Mouse (Mus musculus) stomach, postnatal 0 days (tissue): Measurements from ENCODE around the gene Hsd3b7. TPM values are rescaled to one million over a fixed set of nuclear protein-coding genes. Genes with fewer than 3 reads are reported as not detected.
A peak's percentile ranks its signal among the peaks of the same experiment; 100 is the strongest.
"Not testable (repeated sequence)": the region's sequence is repeated elsewhere in the genome, so short reads cannot be mapped to it uniquely, and the experiment has no call there.

Experiments used
- ATAC-seq: fragments of 200-750 bp; cut with Nextera tagmentation; 2 replicates; pipeline ENCODE4 v1.8.0; 2017; ENCODE audit not compliant: low FRiP score, low TSS enrichment
- DNase-seq: peaks from one replicate; pipeline ENCODE4 v3.0.0-alpha.2; 2016; ENCODE audit warnings: low spot score
- H3K27ac ChIP-seq: fragments of 300-500 bp; sonication (generic); replicated peaks from 2 replicates; pipeline ENCODE4 v1.5.1; 2014; ENCODE audit warnings: mild to moderate bottlenecking, control low read depth
- H3K27me3 ChIP-seq: fragments of 300-500 bp; sonication (generic); 2 replicates; pipeline ENCODE4 v1.6.1; 2014; ENCODE audit warnings: low read length; ENCODE audit not compliant: control insufficient read depth, insufficient read depth
- H3K36me3 ChIP-seq: fragments of 300-500 bp; sonication (generic); 2 replicates; pipeline ENCODE4 v1.6.1; 2014; ENCODE audit warnings: low read length, mixed read lengths; ENCODE audit not compliant: control insufficient read depth, insufficient read depth
- H3K4me1 ChIP-seq: fragments of 300-500 bp; sonication (generic); replicated peaks from 2 replicates; pipeline ENCODE4 v1.6.1; 2014; ENCODE audit warnings: antibody characterized with exemption; ENCODE audit not compliant: control insufficient read depth, insufficient read depth
- H3K4me2 ChIP-seq: fragments of 300-500 bp; sonication (generic); replicated peaks from 2 replicates; pipeline ENCODE4 v1.6.1; 2014; ENCODE audit warnings: low read depth, mild to moderate bottlenecking, control low read depth, moderate library complexity
- H3K4me3 ChIP-seq: fragments of 300-500 bp; sonication (generic); 2 replicates; pipeline ENCODE4 v1.5.1; 2014; ENCODE audit warnings: low read depth, low read length, control low read depth
- H3K9ac ChIP-seq: fragments of 300-500 bp; sonication (generic); 2 replicates; pipeline ENCODE4 v1.6.1; 2014; ENCODE audit warnings: mild to moderate bottlenecking, low read length, control low read depth, mixed read lengths
- H3K9me3 ChIP-seq: fragments of 300-500 bp; sonication (generic); 2 replicates; pipeline ENCODE4 v1.6.1; 2016; ENCODE audit warnings: low read length; ENCODE audit not compliant: control insufficient read depth
- CTCF ChIP-seq: IDR thresholded peaks from 2 replicates; pipeline ENCODE4 v1.5.1; 2016; ENCODE audit warnings: antibody characterized with exemption, low read depth, mild to moderate bottlenecking, moderate library complexity
- EP300 ChIP-seq: optimal IDR thresholded peaks from 2 replicates; pipeline ENCODE3; 2016; ENCODE audit warnings: antibody characterized with exemption
- WGBS: fragments of 180-500 bp; shearing (Covaris S2); extraction: QIAGEN DNeasy Blood & Tissue Kit; methylation state at CpG from one replicate; pipeline ENCODE4 v1.1.7; 2014; 5-methylcytosine and 5-hydroxymethylcytosine counted together
- polyA plus RNA-seq: library from polyadenylated mRNA; unstranded; fragments of >200 nt; fragmentation: Nextera tagmentation; extraction: Ambion mirVana; gene quantifications from 2 replicates; pipeline ENCODE4 v1.2.1, GENCODE M21; 2015

Gene Hsd3b7
- polyA plus RNA-seq, 1 experiment from 2014 or later: 31.7 TPM

DNA sequence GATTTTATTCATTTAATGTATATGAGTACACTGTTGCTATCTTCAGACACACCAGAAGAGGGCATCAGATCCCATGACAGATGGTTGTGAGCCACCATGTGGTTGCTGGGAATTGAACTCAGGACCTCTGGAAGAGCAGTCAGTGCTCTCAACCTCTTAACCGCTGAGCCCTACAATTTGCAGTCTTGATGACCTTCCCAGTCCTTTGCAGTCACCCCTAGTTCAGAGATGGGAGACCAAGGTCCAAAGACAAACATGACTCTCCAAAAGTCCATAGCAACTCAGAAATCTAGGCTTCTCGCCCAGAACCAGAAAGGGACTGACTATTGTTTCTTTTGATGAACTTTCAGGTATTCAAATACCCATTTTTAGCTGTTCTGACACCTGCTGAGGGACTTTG is 39.6 kb downstream of the Hsd3b7 start:
- not testable (repeated sequence) for H3K4me2 ChIP-seq, DNase-seq, H3K27ac ChIP-seq, H3K36me3 ChIP-seq, H3K9ac ChIP-seq, H3K27me3 ChIP-seq, H3K4me3 ChIP-seq, ATAC-seq, H3K9me3 ChIP-seq, H3K4me1 ChIP-seq
- 0 out of 2 replicates have a peak, but pooled peaks have one; percentile 10 for TF ChIP-seq CTCF
- WGBS: 72% methylated on average over 2 of the region's 2 CpGs

- TF ChIP-seq EP300: no peak
- TF ChIP-seq CTCF: no peak
- peak overlapping the region; percentile 96 for H3K27ac ChIP-seq
- ATAC-seq: peak; percentile 27
- DNase-seq: peak; percentile 61
- peaks cover 2% of the 10 kb centered on the region; the same call in 1 of the 2 replicates for H3K36me3 ChIP-seq
- H3K4me2 ChIP-seq: peak overlapping the region; percentile 90
- peak overlapping the region; percentile 82 for H3K4me3 ChIP-seq
- H3K4me1 ChIP-seq: 0 out of 2 replicates have a peak, but pooled peaks cover 5% of the 10 kb centered on the region
- peak overlapping the region; percentile 72 for H3K9ac ChIP-seq
- 2% methylated on average over 15 of the region's 15 CpGs for WGBS
- no peaks in the 10 kb centered on the region for H3K27me3 ChIP-seq
- no peaks in the 10 kb centered on the region for H3K9me3 ChIP-seq
Measured at GRCm38 (mm10) chr7:127840886-127841285, 40.5 kb downstream of the Hsd3b7 start.

DNA sequence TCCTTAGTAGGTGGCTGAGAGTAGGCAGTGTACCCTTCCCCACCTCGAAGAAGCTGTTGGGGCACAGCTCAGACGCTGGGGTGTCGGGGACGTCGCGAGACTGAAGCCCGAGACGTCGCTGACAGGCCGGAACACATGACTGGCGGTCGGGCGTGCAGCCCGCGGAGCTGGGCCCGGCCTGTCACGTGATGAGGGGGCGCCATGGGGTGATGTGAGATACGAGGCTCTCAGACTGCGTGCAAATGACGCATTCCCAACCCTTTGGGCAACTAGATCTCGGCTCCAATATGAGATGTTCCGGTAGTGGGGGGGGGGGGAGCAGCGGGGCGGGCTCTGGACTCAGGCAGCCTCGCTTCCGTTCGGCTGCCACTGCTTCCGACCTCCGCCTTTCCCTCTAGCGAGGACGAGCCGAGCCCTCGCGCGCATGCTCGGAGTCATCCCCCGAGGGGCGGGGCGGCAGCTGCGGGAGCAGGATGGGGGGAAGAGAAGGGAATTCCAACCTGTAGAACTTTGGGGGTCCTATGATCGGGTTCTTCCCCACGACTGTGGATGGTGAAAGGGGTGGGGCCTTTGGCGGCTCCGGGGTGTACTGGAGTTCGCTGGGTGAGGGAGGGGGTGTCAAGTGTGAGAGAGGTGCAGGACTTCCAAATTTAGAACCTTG is 41.1 kb downstream of the Hsd3b7 start:
- ATAC-seq (peak; percentile 96), DNase-seq (peak; percentile 96)
- H3K9me3 ChIP-seq: no peaks in the 10 kb centered on the region
- no peaks in the 10 kb centered on the region for H3K27me3 ChIP-seq
- under 1% methylated on average over 46 of the region's 46 CpGs for WGBS
- peak overlapping the region; percentile 90 for H3K4me2 ChIP-seq
- H3K9ac ChIP-seq: peak overlapping the region; percentile 76
- H3K4me3 ChIP-seq: peak overlapping the region; percentile 82
- H3K36me3 ChIP-seq: peaks cover 5% of the 10 kb centered on the region; the same call in 1 of the 2 replicates
- H3K4me1 ChIP-seq: 0 out of 2 replicates have a peak, but pooled peaks cover 5% of the 10 kb centered on the region
- TF ChIP-seq EP300: peak; percentile 48
- TF ChIP-seq CTCF: peak; percentile 34; the same call in 1 of the 2 replicates
- H3K27ac ChIP-seq: peak overlapping the region; percentile 96

DNA sequence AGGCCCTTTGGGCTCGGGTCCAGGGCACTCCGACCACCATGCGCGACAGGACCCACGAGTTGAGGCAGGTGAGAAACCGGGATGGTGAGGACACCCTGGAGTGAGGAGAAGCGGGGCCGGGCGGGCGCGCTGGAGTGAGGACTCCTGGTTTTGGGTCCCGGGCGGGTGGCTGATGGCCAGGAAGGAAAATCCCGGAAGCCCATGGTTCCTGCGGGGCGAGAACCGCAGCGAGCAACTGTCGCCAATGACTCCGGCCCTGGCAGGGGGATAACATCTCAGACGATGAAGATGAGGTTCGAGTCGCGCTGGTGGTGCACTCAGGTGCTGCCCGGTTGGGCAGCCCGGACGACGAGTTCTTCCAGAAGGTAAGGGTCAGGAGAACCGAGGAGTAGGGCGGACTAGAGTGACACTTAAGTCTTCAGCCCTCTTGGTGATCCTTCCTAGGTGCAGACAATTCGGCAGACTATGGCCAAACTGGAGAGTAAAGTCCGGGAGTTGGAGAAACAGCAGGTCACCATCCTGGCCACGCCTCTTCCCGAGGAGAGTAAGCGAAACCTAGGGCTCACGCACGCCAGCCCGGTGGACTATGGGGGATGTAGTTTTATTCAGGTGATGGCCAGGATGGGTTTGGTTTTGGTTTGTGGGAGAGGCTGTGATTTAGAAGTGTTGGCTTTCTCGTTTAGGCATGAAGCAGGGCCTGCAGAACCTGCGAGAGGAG is 41.8 kb downstream of the Hsd3b7 start:
- peak overlapping the region; percentile 82 for H3K4me3 ChIP-seq
- under 1% methylated on average over 40 of the region's 40 CpGs for WGBS
- peak overlapping the region; percentile 90 for H3K4me2 ChIP-seq
- H3K9ac ChIP-seq: peak overlapping the region; percentile 76
- TF ChIP-seq CTCF: no peak
- TF ChIP-seq EP300: no peak
- DNase-seq (peak; percentile 84), ATAC-seq (peak; percentile 66)
- H3K27me3 ChIP-seq: no peaks in the 10 kb centered on the region
- 0 out of 2 replicates have a peak, but pooled peaks cover 5% of the 10 kb centered on the region for H3K4me1 ChIP-seq
- peaks cover 8% of the 10 kb centered on the region; the same call in 1 of the 2 replicates for H3K36me3 ChIP-seq
- H3K9me3 ChIP-seq: no peaks in the 10 kb centered on the region
- peak overlapping the region; percentile 96 for H3K27ac ChIP-seq

- Histone ChIP-seq H3K4me1 (no peaks in the 10 kb centered on the region), H3K9me3 (no peaks in the 10 kb centered on the region), H3K4me2 (no peak overlapping the region), H3K27ac (no peak overlapping the region), H3K4me3 (no peak overlapping the region), H3K36me3 (peaks cover 8% of the 10 kb centered on the region; the same call in 1 of the 2 replicates), H3K9ac (no peak overlapping the region), H3K27me3 (no peaks in the 10 kb centered on the region)
- WGBS: 63% methylated on average over 6 of the region's 6 CpGs
- TF ChIP-seq CTCF: no peak
- TF ChIP-seq EP300: no peak
- no peak for DNase-seq
- ATAC-seq: peak; percentile 22; the same call in 1 of the 2 replicates
Measured at GRCm38 (mm10) chr7:127849973-127850875, 49.8 kb downstream of the Hsd3b7 start.
